Mouse (Mus musculus): Measurements from ENCODE around the gene Bco2. TPM values are rescaled to one million over a fixed set of nuclear protein-coding genes. Genes with fewer than 3 reads are reported as not detected.

The Bco2 gene
- polyA plus RNA-seq, 1 experiment: 0.89 TPM

DNA sequence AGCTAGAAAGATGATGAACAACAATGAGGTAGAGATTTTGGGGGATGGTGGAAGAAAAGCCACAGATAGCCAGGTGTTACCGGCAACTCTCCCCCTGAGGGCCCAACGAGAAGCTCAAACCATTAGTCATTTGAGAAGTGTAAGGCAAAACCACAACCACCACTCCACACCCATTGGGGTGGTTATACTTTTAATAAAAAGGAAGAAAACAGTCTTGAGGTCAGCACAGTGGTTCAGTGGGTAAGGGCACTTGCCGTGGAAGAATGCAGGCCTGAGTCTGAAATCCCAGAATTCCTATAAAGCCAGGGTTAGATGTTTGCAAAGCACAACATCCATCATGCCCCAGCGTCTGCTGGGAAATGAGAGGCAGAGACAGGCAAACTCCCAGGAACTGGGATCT is 17.7 kb downstream of the Bco2 start:
- Histone ChIP-seq H3K36me3 (ENCODE audit: control insufficient read depth, insufficient read depth, low read length) (no peaks in the 10 kb centered on the region), H3K27ac (ENCODE audit: control insufficient read depth, insufficient read depth, low read depth, low read length) (no peak overlapping the region), H3K4me3 (ENCODE audit: control insufficient read depth, low read depth, low read length) (no peak overlapping the region), H3K4me1 (ENCODE audit: control insufficient read depth, insufficient read depth, low read length) (peaks cover 3% of the 10 kb centered on the region; the same call in 1 of the 2 replicates), H3K27me3 (ENCODE audit: control insufficient read depth, insufficient read depth, low read length) (no peaks in the 10 kb centered on the region)
- TF ChIP-seq CTCF (IDR thresholded peaks at IDR 0.05; ENCODE audit: control insufficient read depth, insufficient read depth, insufficient replicate concordance, low read depth, low read length) (no peak), POLR2A (IDR thresholded peaks at IDR 0.05; ENCODE audit: control insufficient read depth, low read depth, low read length) (no peak)

DNA sequence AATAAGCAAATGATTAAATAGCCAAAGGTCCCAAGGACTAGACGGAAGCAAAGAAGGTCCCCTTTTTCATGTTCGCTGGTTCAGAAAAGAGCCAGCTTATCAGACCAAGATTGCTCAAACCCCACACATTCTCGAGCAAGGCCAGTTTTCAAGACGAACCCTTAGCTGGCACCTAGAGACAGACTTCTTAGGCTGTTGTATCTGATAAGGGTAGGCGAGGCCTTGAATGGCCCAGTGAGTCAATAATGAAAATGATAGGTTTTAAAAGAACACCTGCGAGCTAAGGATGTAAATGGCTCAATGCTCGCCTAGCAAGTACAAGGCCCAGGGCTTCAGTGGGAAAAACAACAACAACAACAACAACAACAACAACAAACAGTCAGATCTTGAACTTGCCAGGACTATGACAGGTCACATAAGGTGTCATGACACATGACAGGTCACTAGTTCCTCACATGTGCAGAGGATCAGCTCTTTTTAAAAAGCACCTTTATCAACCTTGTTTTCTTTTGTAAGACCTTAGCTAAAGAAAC is 18.3 kb downstream of the Bco2 start:
- Histone ChIP-seq H3K27me3 (ENCODE audit: control insufficient read depth, insufficient read depth, low read length) (no peaks in the 10 kb centered on the region), H3K36me3 (ENCODE audit: control insufficient read depth, insufficient read depth, low read length) (no peaks in the 10 kb centered on the region), H3K4me3 (ENCODE audit: control insufficient read depth, low read depth, low read length) (no peak overlapping the region), H3K4me1 (ENCODE audit: control insufficient read depth, insufficient read depth, low read length) (peaks cover 3% of the 10 kb centered on the region; the same call in 1 of the 2 replicates), H3K27ac (ENCODE audit: control insufficient read depth, insufficient read depth, low read depth, low read length) (no peak overlapping the region)
- no peak for TF ChIP-seq CTCF (IDR thresholded peaks at IDR 0.05; ENCODE audit: control insufficient read depth, insufficient read depth, insufficient replicate concordance, low read depth, low read length)
- TF ChIP-seq POLR2A (IDR thresholded peaks at IDR 0.05; ENCODE audit: control insufficient read depth, low read depth, low read length): no peak

DNA sequence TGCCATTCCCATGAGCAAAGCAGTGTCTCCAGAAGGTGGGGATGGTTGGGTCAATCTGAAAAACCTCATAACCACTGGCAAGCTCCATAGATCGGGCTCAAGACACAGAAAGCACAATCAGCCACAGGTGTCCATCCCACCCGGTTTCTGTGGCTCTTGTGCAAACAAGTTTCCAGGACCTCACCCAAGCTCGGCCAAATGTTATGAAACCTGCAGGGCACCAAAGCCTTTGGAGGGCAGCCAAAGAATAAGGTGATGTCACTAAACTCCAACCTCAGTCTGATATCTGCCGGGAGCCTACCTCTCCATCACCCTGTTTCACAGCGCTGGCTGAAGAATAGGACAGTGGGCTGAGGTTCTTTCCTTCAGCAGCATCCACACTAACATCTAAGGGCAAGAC is 19.1 kb downstream of the Bco2 start:
- no peak overlapping the region for H3K27ac ChIP-seq (ENCODE audit: control insufficient read depth, insufficient read depth, low read depth, low read length)

DNA sequence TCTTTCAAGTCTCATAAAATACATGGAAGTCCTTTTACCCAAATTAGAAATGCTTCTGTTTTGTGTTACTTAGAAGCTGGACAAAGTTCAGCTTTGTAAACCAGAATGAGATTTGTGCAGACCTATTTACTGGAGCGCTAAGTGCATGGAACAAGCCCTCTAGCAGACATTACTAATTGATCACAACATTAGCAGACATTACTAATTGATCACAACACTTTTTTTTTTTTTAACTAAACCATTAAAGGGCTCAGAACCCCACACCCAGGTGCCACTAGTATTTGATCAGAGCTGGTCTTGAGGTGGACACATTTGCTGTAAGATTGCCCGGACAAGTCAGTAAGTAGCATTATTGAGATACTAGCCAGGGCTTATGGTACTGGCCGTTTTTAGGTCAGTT is 21.2 kb downstream of the Bco2 start:
- Histone ChIP-seq H3K36me3 (ENCODE audit: control insufficient read depth, insufficient read depth, low read length) (no peaks in the 10 kb centered on the region), H3K27me3 (ENCODE audit: control insufficient read depth, insufficient read depth, low read length) (no peaks in the 10 kb centered on the region), H3K4me1 (ENCODE audit: control insufficient read depth, insufficient read depth, low read length) (peaks cover 3% of the 10 kb centered on the region; the same call in 1 of the 2 replicates), H3K27ac (ENCODE audit: control insufficient read depth, insufficient read depth, low read depth, low read length) (no peak overlapping the region), H3K4me3 (ENCODE audit: control insufficient read depth, low read depth, low read length) (no peak overlapping the region)
- no peak for TF ChIP-seq CTCF (IDR thresholded peaks at IDR 0.05; ENCODE audit: control insufficient read depth, insufficient read depth, insufficient replicate concordance, low read depth, low read length)
- no peak for TF ChIP-seq POLR2A (IDR thresholded peaks at IDR 0.05; ENCODE audit: control insufficient read depth, low read depth, low read length)

More for the DNA sequence above, 19.1 kb downstream of the Bco2 start:
- Histone ChIP-seq H3K27me3 (ENCODE audit: control insufficient read depth, insufficient read depth, low read length) (no peaks in the 10 kb centered on the region), H3K4me1 (ENCODE audit: control insufficient read depth, insufficient read depth, low read length) (peaks cover 3% of the 10 kb centered on the region; the same call in 1 of the 2 replicates), H3K4me3 (ENCODE audit: control insufficient read depth, low read depth, low read length) (no peak overlapping the region), H3K36me3 (ENCODE audit: control insufficient read depth, insufficient read depth, low read length) (no peaks in the 10 kb centered on the region)
- TF ChIP-seq CTCF (IDR thresholded peaks at IDR 0.05; ENCODE audit: control insufficient read depth, insufficient read depth, insufficient replicate concordance, low read depth, low read length) (no peak), POLR2A (IDR thresholded peaks at IDR 0.05; ENCODE audit: control insufficient read depth, low read depth, low read length) (no peak)

DNA sequence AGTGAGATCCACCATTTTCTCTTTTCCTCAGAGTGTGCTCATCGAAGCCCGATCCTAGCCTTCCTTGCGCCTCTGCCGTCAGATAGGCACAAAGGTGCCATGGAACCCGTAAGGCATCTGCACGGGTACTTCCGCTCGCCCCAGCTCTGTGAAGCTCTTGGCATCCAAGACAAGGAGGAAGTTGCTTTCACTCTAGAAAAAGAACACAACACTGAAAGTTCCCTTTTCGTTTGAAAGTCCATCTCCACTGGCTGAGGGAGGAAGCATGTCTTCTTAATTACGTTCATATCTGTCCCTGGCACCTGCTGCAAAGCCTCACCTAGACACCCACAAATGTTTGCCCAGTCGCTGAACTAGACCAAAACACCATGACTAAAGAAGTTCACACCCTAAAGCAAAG is 21.7 kb downstream of the Bco2 start:
- peaks cover 3% of the 10 kb centered on the region; the same call in 1 of the 2 replicates for H3K4me1 ChIP-seq (ENCODE audit: control insufficient read depth, insufficient read depth, low read length)
- H3K36me3 ChIP-seq (ENCODE audit: control insufficient read depth, insufficient read depth, low read length): no peaks in the 10 kb centered on the region
- H3K27me3 ChIP-seq (ENCODE audit: control insufficient read depth, insufficient read depth, low read length): no peaks in the 10 kb centered on the region
- TF ChIP-seq POLR2A (IDR thresholded peaks at IDR 0.05; ENCODE audit: control insufficient read depth, low read depth, low read length): no peak
- no peak for TF ChIP-seq CTCF (IDR thresholded peaks at IDR 0.05; ENCODE audit: control insufficient read depth, insufficient read depth, insufficient replicate concordance, low read depth, low read length)
- no peak overlapping the region for H3K27ac ChIP-seq (ENCODE audit: control insufficient read depth, insufficient read depth, low read depth, low read length)
- no peak overlapping the region for H3K4me3 ChIP-seq (ENCODE audit: control insufficient read depth, low read depth, low read length)

DNA sequence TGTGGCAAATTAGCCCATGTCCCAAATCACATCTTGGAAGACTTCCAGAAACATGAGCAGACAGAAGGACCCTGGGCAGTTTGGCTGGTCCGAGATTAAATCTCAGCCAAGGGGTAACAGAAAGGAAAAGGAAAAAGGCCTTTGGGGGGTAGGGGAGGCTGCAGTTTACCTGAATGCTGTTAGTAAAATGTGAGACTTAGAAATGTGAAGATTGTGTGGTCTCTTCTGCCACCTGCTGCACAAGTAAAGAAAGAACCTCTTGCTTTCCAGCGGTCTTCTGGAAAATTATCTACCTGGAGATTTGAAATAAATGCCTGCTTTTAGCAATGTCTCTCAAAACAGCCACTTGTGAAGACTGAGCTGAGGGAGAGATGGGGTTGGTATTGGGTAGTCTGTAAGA is 24.1 kb downstream of the Bco2 start:
- TF ChIP-seq POLR2A (IDR thresholded peaks at IDR 0.05; ENCODE audit: control insufficient read depth, low read depth, low read length) (no peak), CTCF (IDR thresholded peaks at IDR 0.05; ENCODE audit: control insufficient read depth, insufficient read depth, insufficient replicate concordance, low read depth, low read length) (no peak)
- peaks cover 6% of the 10 kb centered on the region for H3K4me1 ChIP-seq (ENCODE audit: control insufficient read depth, insufficient read depth, low read length)
- no peaks in the 10 kb centered on the region for H3K36me3 ChIP-seq (ENCODE audit: control insufficient read depth, insufficient read depth, low read length)

DNA sequence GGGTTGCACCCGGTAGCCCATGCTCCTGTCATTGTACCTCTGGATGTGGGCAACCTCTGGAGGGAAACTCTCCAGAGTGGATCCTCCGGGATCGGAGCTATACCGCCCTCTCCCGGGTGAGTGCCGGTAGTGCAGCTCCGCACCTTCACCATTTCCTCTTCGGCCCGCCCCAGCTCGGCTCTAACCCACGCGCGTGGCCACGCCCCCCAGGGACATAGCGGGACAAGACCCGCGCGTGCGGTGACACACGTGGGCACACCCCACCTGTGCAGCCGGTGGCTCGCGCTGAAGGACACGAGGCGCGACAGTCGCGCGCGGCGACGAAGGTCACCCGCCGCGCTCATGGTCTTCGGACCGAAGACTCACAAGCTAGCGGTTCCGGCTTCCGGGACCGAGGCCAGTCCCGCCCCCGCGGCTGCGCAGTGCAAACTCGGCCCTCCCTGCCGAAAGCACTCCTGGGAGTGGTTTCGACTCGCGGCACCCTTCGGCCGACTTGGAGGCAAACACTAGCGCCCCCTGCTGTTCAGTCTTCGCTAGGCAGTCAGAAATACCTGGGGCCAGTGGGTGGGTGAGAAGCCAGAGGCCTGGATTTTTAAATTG is 26.6 kb downstream of the Bco2 start, which contains the start of gene Pts:
Gene Pts, minus strand, starts transcription at position 432 of the 600 bp plus-strand sequence.
- no peaks in the 10 kb centered on the region for H3K36me3 ChIP-seq (ENCODE audit: control insufficient read depth, insufficient read depth, low read length)
- peak within 1 kb of the TSS; percentile 97 for H3K4me3 ChIP-seq (ENCODE audit: control insufficient read depth, low read depth, low read length)
- TF ChIP-seq CTCF (IDR thresholded peaks at IDR 0.05; ENCODE audit: control insufficient read depth, insufficient read depth, insufficient replicate concordance, low read depth, low read length) (peak; percentile 93), POLR2A (IDR thresholded peaks at IDR 0.05; ENCODE audit: control insufficient read depth, low read depth, low read length) (peak; percentile 92)
- H3K27me3 ChIP-seq (ENCODE audit: control insufficient read depth, insufficient read depth, low read length): no peaks in the 10 kb centered on the region
- H3K27ac ChIP-seq (ENCODE audit: control insufficient read depth, insufficient read depth, low read depth, low read length): peak within 1 kb of the TSS; percentile 94
- peaks cover 6% of the 10 kb centered on the region for H3K4me1 ChIP-seq (ENCODE audit: control insufficient read depth, insufficient read depth, low read length)

More for the DNA sequence above, 24.1 kb downstream of the Bco2 start:
- Histone ChIP-seq H3K27me3 (ENCODE audit: control insufficient read depth, insufficient read depth, low read length) (no peaks in the 10 kb centered on the region), H3K4me3 (ENCODE audit: control insufficient read depth, low read depth, low read length) (no peak overlapping the region), H3K27ac (ENCODE audit: control insufficient read depth, insufficient read depth, low read depth, low read length) (no peak overlapping the region)

Measured in testis, adult 2 months (tissue).